Mouse (Mus musculus) cerebellum, adult 2 months (tissue): Measurements from ENCODE around the gene Lin28a. TPM values are rescaled to one million over a fixed set of nuclear protein-coding genes. Genes with fewer than 3 reads are reported as not detected.

Experiments
- DNase-seq, 2 experiments: peaks; one replicate each; pipeline ENCODE4 v3.0.0; 2021
- H3K27ac ChIP-seq: fragments of 200-500 bp; 2 replicates; pipeline ENCODE4 v1.5.1; 2012; ENCODE audit warnings: low read length, control low read depth, inconsistent platforms; ENCODE audit not compliant: insufficient read depth
- H3K27me3 ChIP-seq: fragments of 200-500 bp; 2 replicates; pipeline ENCODE4 v1.6.1; 2012; ENCODE audit warnings: inconsistent platforms, mild to moderate bottlenecking, low read length, moderate library complexity; ENCODE audit not compliant: control insufficient read depth, insufficient read depth
- H3K4me1 ChIP-seq: fragments of 200-500 bp; 2 replicates; pipeline ENCODE4 v1.6.1; 2011; ENCODE audit warnings: low read length; ENCODE audit not compliant: control insufficient read depth, insufficient read depth
- H3K4me3 ChIP-seq: fragments of 200-500 bp; replicated peaks from 2 replicates; pipeline ENCODE3; 2011; ENCODE audit warnings: mild to moderate bottlenecking, low read depth, low read length, control low read depth; ENCODE audit not compliant: insufficient read depth
- CTCF ChIP-seq: fragments of 200-500 bp; IDR thresholded peaks from 2 replicates; pipeline ENCODE4 v1.5.1; 2011; ENCODE audit warnings: low read depth, mild to moderate bottlenecking, control low read depth, low read length, moderate library complexity, borderline replicate concordance; ENCODE audit not compliant: insufficient read depth
- POLR2A ChIP-seq: fragments of 200-500 bp; IDR thresholded peaks from 2 replicates; pipeline ENCODE4 v1.6.1; 2011; ENCODE audit warnings: low read length, control low read depth, borderline replicate concordance; ENCODE audit not compliant: insufficient read depth
- WGBS: fragments of 180-500 bp; shearing (Covaris S2); methylation state at CpG from one replicate; pipeline ENCODE4 v1.1.7; 2018; 5-methylcytosine and 5-hydroxymethylcytosine counted together
- polyA plus RNA-seq: library from polyadenylated mRNA; depleted of rRNA; stranded (reverse); fragments of >200 nt; gene quantifications from 2 replicates; pipeline ENCODE4 v1.2.3, GENCODE M21; 2012

The Lin28a gene
- polyA plus RNA-seq, 1 experiment: 0.23 TPM

DNA sequence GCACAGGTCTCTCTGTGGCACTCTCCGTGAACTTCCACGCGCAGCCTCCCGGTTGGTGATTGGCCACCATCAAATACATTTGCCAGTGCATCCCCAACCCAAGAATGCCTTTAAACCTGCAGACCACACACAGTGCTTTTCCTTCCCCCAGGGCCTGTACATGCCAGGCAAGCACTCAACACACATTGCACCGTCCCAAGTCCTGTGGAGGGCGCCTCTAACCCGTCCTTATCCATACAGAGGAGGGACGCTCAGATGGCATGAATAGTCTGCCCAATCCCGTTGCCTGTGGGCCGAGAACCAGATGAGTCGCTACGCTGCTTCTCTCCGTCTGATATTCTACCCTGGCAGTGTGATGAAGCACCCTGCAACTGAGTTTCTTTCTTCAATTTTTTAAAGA, 35.7 kb downstream of the Lin28a start:
- no peak for DNase-seq
- WGBS: 83% methylated on average over 13 of the region's 13 CpGs
- H3K27me3 ChIP-seq: no peaks in the 10 kb centered on the region
- TF ChIP-seq POLR2A (no peak), CTCF (no peak)
- H3K4me3 ChIP-seq: no peak overlapping the region
- no peak overlapping the region for H3K27ac ChIP-seq
- H3K4me1 ChIP-seq: no peaks in the 10 kb centered on the region

GRCm38 (mm10) chr4:133980496-133980895, 38.1 kb downstream of the Lin28a start:
- 82% methylated on average over 5 of the region's 5 CpGs for WGBS
- H3K4me3 ChIP-seq: no peak overlapping the region

DNA sequence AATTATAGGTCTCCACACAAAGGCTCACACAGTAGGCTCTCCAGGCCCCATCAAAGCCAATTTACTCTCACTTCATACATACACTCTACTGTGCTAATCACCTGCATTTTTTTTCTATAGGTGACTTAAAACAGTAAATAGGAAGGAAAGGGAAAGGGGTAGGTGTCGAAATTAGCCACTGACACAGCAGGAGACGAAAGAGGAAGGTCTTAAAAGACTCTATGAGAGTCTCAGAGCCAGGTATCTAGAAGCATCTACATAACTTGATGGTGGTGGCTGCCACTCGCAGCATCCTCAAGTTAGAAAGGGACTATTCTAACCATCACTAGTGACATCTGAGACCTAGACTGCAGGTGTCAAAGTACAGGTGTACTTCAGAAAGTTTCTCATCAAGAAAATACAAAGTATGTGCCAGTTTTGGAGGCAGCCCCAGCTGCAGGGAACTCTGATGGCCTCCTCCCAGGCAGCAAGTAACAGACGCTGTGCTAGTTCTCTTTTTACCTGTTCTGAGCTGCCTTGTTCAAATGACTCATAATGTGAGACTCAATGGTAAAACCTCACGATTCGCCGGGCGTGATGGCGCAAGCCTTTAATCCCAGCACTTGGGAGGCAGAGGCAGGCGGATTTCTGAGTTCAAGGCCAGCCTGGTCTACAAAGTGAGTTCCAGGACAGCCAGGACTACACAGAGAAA, 40.5 kb downstream of the Lin28a start:
- no peak for TF ChIP-seq POLR2A
- TF ChIP-seq CTCF: no peak
- no peak overlapping the region for H3K27ac ChIP-seq
- 94% methylated on average over 10 of the region's 10 CpGs for WGBS
- H3K4me1 ChIP-seq: no peaks in the 10 kb centered on the region
- no peak overlapping the region for H3K4me3 ChIP-seq
- no peaks in the 10 kb centered on the region for H3K27me3 ChIP-seq
- DNase-seq: no peak

More at GRCm38 (mm10) chr4:133980496-133980895, 38.1 kb downstream of the Lin28a start:
- Histone ChIP-seq H3K27me3 (no peaks in the 10 kb centered on the region), H3K4me1 (no peaks in the 10 kb centered on the region), H3K27ac (no peak overlapping the region)
- TF ChIP-seq POLR2A (no peak), CTCF (no peak)
- no peak for DNase-seq

DNA sequence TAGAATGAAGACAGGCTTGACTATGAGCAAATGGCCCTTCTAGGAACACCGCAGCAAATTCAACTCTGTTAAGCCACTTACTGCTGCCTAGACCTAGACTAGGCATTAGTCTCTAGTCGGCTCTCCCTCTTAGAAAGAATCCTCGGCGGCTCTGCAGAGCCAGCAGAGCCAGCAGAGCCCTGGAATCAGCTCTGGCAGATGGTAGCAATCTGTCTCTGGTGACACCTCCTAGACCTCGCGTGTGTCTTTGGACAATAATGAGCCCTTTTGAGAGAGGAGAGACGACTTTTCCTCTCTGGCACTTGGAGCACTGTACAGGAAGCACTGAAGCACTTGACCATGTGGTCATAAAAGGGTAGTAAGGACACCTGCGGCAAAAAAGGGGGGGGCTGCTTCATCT, 46.9 kb downstream of the Lin28a start:
- peak; percentile 25 to 39 for DNase-seq
- Histone ChIP-seq H3K4me1 (no peaks in the 10 kb centered on the region), H3K27me3 (no peaks in the 10 kb centered on the region), H3K4me3 (no peak overlapping the region), H3K27ac (0 out of 2 replicates have a peak overlapping the region, but pooled peaks have one; percentile 4)
- 12% methylated on average over 8 of the region's 8 CpGs for WGBS
- TF ChIP-seq CTCF (no peak), POLR2A (no peak)

GRCm38 (mm10) chr4:133970876-133971275, 47.8 kb downstream of the Lin28a start:
- TF ChIP-seq POLR2A: no peak
- no peak for TF ChIP-seq CTCF
- H3K4me1 ChIP-seq: no peaks in the 10 kb centered on the region
- peak in 1 of 2 experiments; percentile 19 for DNase-seq
- H3K27me3 ChIP-seq: no peaks in the 10 kb centered on the region
- no peak overlapping the region for H3K4me3 ChIP-seq
- H3K27ac ChIP-seq: no peak overlapping the region
- WGBS: 45% methylated on average over 13 of the region's 13 CpGs

GRCm38 (mm10) chr4:133970196-133970595, 48.4 kb downstream of the Lin28a start:
- WGBS: 36% methylated on average over 4 of the region's 4 CpGs
- no peaks in the 10 kb centered on the region for H3K27me3 ChIP-seq
- H3K4me1 ChIP-seq: no peaks in the 10 kb centered on the region
- TF ChIP-seq CTCF: no peak
- no peak for TF ChIP-seq POLR2A
- DNase-seq: peak; percentile 13 to 26
- H3K27ac ChIP-seq: no peak overlapping the region
- H3K4me3 ChIP-seq: no peak overlapping the region

GRCm38 (mm10) chr4:133969114-133969770, 49.4 kb downstream of the Lin28a start:
- DNase-seq: peak in 1 of 2 experiments; percentile 19
- Histone ChIP-seq H3K4me3 (no peak overlapping the region), H3K27ac (no peak overlapping the region), H3K27me3 (no peaks in the 10 kb centered on the region), H3K4me1 (no peaks in the 10 kb centered on the region)
- no peak for TF ChIP-seq POLR2A
- TF ChIP-seq CTCF: no peak
- 48% methylated on average over 8 of the region's 8 CpGs for WGBS

DNA sequence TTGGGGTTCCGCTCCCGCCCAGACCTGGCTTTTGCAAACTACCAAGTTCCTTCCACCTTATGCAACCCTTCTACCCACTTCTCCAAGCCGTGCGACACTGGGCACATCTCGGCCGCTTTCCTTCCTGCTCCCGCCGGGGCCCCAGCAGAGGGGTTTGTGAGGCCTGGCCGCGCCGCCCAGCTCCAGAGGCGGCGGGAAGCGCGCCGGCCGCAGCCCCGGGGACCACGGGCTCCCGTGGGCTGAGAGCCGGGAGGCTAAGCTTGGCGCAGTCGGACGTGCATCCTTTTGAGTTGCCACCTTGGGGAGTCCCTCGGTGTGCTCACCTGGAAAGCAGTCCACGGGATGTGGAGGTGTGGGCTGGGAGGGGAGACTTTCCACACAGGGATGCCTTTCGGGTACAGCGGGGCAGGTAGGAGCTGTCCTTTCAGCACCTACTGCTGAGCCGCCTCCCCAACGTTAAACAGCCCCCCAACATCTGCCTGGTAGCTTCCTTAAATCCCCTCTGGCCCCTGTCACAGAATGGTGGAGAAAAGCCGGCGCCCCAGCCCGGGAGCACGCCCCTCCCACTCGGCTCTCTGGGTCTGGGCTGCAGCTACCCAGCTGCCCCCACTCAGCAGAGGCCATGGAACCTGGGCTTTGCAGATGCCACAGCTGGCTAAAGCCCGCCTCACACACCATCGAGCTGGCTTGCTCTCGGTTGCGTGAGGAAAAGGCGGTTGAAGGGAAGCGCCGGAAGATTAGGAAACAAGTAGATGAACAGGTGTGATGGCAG, 50.3 kb downstream of the Lin28a start, which contains the start of gene Hmgn2:
TSS of gene Hmgn2 (minus strand) at position 501 of the 772 bp plus-strand sequence.
- Histone ChIP-seq H3K27me3 (no peaks in the 10 kb centered on the region), H3K4me1 (no peaks in the 10 kb centered on the region), H3K27ac (peak within 1 kb of the TSS; percentile 93), H3K4me3 (peak within 1 kb of the TSS; percentile 80)
- TF ChIP-seq CTCF (no peak), POLR2A (no peak)
- WGBS: 1% methylated on average over 42 of the region's 42 CpGs
- DNase-seq: peak in 1 of 2 experiments; percentile 36
